Mouse (Mus musculus) stomach, postnatal 0 days (tissue): Measurements from ENCODE around the gene Coro1b.
"Not testable (repeated sequence)": the region's sequence is repeated elsewhere in the genome, so short reads cannot be mapped to it uniquely, and the experiment has no call there.

Experiments
- CTCF ChIP-seq: IDR thresholded peaks from 2 replicates; pipeline ENCODE4 v1.5.1; 2016; ENCODE audit warnings: antibody characterized with exemption, low read depth, mild to moderate bottlenecking, moderate library complexity
- EP300 ChIP-seq: optimal IDR thresholded peaks from 2 replicates; pipeline ENCODE3; 2016; ENCODE audit warnings: antibody characterized with exemption

DNA sequence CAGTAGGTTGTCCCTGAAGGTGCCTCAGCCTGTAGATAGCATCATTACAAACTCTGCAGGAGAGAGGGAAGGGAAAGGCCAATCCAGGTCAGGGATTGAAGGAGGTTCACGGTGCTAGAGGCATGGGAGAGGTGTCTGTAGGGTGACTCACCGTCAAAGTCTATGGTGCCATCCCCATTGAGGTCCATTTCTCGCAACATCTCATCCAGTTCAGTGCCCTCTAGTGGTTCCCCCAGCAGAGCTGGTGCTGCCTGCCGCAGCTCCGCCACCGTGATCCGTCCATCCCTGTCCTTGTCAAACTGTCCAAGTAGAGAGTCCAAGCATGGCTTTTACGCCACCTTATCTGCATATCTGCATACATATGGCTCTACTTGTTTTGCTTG is 12.5 kb upstream of the Coro1b start:
- TF ChIP-seq CTCF: peak; percentile 61
- not testable (repeated sequence) for TF ChIP-seq EP300
